Mouse (Mus musculus) left cerebral cortex, adult 11 months (tissue): ENCODE measurements around the gene Tm4sf1.

ENCODE experiments used
- DNase-seq: peaks from one replicate; pipeline ENCODE4 v3.0.0; 2022; ENCODE audit warnings: low spot score

Gene Tm4sf1

DNA sequence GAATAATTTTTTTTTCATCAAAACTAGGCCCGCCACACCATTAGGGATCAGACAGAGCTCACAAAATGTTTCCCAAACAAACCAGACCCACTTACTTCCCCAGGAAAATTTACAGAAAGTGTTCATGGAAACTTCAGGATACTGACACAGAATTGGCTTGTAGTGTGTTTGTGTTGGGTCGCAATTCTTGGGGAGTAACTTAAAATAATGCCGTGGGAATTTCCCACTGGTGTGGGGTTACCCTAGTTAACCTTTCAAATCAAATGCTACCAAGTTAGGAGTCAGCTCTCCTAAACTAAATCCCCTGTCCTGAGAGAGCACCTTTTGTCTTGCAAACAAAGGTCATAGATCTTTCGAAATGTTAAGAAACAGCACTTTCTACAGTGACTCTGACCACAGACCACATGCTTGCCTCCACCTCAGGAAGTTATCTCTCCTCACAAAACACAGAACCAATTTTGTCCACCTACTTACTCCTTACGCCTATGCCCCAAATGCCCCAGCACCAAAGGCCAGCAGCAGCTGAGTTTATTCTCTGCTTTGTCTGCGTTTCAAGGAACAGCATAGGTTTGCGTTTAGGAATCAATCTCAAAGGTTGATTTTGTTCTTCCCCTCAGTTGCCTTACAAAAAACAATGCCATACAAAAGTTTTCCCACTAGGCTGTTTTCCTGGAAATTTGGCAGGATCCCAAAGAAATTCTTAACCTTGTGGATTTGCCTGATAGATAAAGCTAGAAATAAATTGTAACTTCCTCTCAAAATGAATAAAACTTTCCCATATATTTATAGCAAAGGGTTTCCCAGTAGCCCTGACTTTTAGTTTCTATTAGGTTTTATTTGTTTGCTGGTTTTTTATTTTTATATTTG is 13.7 kb downstream of the Tm4sf1 start:
- DNase-seq = no peak

DNA sequence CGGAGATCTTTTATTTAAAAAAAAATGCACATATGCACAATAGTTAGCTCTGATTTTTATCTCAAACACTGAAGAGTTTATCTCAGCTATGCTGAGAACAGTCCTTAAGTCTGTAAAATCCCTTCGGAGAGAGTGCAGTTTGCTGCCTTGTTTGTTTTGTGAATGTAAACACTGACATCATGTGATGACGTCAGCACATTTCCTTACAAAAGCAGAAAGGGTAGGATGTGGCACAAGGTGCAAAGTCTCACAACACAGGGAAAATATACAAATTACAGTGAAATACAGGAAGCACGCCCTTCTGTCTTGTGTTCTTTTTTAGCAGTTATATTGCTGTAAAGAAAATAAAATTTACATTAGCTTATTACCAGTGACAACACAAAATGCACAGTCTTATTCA is 14.3 kb downstream of the Tm4sf1 start:
- no peak for DNase-seq

DNA sequence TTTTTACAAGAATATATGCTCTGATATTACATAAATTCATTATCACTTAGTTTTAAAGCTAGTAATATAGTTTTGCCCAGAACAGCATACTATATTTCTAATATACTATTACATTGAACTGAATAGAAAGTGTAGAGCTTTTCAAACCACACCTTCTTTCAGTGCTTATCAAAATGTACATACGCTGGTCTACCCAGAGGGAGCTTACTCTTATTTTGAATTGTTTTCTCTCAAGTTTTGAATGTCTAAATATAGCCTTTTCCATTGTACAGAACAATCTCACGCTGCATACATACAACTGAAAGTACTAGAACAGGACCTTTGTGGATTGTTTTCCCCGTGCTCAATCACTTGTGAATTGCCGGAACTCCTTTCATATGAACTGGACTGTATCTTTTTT is 23.6 kb downstream of the Tm4sf1 start:
- no peak for DNase-seq

DNA sequence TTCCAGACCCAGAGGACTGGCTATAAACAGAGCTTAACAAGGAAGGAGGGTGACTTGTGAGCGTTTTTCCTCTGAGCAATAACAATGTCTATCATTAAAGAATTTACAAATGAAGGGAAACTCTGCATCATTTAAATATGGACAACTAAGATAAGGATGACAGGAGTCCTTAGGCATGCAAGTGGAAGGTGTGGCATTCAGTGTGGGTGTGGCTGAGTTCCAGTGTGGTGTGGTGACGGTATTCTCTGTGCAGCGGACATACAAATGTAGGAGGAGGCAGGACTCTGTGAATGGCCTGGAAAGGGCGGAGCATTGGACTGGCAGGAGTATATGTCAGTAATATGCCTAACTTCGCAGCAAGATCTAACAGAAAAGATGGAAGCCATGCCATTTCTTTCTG is 24.3 kb downstream of the Tm4sf1 start:
- no peak for DNase-seq

- no peak for DNase-seq
Observed at GRCm38 (mm10) chr3:57276821-57277220, 25.0 kb downstream of the Tm4sf1 start.

GRCm38 (mm10) chr3:57268994-57269393 is 32.8 kb downstream of the Tm4sf1 start:
- no peak for DNase-seq

DNA sequence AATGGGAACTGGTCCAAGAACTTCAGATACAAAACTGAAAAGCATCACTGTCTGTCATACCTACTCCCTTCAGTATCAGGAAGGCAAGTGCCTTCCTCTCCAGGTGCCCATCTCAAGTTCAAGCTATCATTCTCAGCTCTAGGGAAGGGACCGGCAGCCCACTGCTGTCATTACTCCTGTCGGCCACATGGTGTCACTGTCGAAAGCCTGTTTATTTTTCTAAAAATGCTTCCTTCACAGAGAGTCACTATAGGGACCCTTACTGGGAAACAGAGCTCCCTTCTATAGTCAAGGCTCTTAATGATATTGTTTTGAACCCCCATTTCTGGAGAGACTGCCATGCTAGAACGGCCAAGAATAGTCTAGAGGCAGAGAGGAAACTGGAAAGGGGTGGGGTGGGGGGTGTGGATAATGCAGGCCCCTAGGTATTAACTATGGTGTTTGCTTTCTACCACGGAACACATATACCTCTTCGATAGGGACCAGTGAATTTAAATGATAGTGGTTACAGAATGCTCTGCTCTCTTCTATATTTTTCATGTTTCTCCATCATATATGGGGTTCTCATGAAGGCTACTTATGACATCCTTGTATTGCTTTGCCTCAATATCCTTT is 34.1 kb downstream of the Tm4sf1 start:
- no peak for DNase-seq

GRCm38 (mm10) chr3:57253041-57253440 is 48.7 kb downstream of the Tm4sf1 start:
- DNase-seq = no peak

- no peak for DNase-seq
Observed at GRCm38 (mm10) chr3:57252551-57252950, 49.2 kb downstream of the Tm4sf1 start.

DNA sequence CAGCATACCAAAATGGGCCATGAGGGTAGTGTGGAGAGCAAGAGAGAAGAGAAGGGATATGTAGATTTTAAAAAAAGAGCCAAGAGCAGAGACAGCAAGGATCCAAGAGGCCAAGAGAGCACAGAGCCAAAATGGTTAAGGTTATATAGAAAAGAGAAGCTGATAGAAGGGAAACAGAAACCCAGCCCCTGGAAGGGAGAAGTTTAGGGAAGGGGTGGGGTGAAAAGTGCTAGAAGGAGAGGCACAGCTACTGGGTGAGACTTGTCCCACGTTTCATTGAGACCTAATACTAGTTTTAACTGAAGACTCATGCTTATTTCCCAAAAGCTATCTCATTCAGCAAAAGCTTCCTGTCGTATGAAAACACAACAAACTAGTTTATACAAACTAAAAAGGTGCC is 56.5 kb downstream of the Tm4sf1 start:
- no peak for DNase-seq
